Mouse (Mus musculus) intestine, embryonic 16.5 days (tissue): ENCODE data around the gene Mr1. TPM values are rescaled to one million over a fixed set of nuclear protein-coding genes. Genes with fewer than 3 reads are reported as not detected.

ENCODE experiments used
- ATAC-seq: fragments of 200-750 bp; cut with Nextera tagmentation; 2 replicates; pipeline ENCODE4 v1.8.0; 2017; ENCODE audit warnings: moderate TSS enrichment, moderate library complexity
- H3K27ac ChIP-seq: fragments of 300-500 bp; sonication (generic); 2 replicates; pipeline ENCODE4 v1.5.1; 2014; ENCODE audit warnings: mild to moderate bottlenecking, low read length
- H3K27me3 ChIP-seq: fragments of 300-500 bp; sonication (generic); replicated peaks from 2 replicates; pipeline ENCODE4 v1.6.1; 2014; ENCODE audit warnings: low read length, control low read depth, mixed read lengths; ENCODE audit not compliant: control insufficient read depth, insufficient read depth
- H3K36me3 ChIP-seq: fragments of 300-500 bp; sonication (generic); 2 replicates; pipeline ENCODE4 v1.6.1; 2014; ENCODE audit warnings: low read length, control low read depth; ENCODE audit not compliant: control insufficient read depth, insufficient read depth
- H3K4me1 ChIP-seq: fragments of 300-500 bp; sonication (generic); 2 replicates; pipeline ENCODE4 v1.6.1; 2014; ENCODE audit warnings: low read length, control low read depth, mixed read lengths; ENCODE audit not compliant: control insufficient read depth, insufficient read depth
- H3K4me2 ChIP-seq: fragments of 300-500 bp; sonication (generic); 2 replicates; pipeline ENCODE4 v1.6.1; 2014; ENCODE audit warnings: low read depth, low read length, control low read depth
- H3K4me3 ChIP-seq: fragments of 300-500 bp; sonication (generic); 2 replicates; pipeline ENCODE4 v1.5.1; 2014; ENCODE audit warnings: mild to moderate bottlenecking, low read length
- H3K9ac ChIP-seq: fragments of 300-500 bp; sonication (generic); 2 replicates; pipeline ENCODE4 v1.6.1; 2014; ENCODE audit warnings: low read depth, low read length
- H3K9me3 ChIP-seq: fragments of 300-500 bp; sonication (generic); 2 replicates; pipeline ENCODE4 v1.6.1; 2016; ENCODE audit warnings: low read length, control low read depth; ENCODE audit not compliant: control insufficient read depth
- WGBS: fragments of 180-500 bp; shearing (Covaris S2); extraction: QIAGEN DNeasy Blood & Tissue Kit; methylation state at CpG from one replicate; pipeline ENCODE4 v1.1.7; 2014; 5-methylcytosine and 5-hydroxymethylcytosine counted together
- polyA plus RNA-seq: library from polyadenylated mRNA; unstranded; fragments of >200 nt; fragmentation: Nextera tagmentation; extraction: Ambion mirVana; gene quantifications from 2 replicates; pipeline ENCODE4 v1.2.1, GENCODE M21; 2015

Gene Mr1
- polyA plus RNA-seq, 1 experiment from 2014 or later = 5.2 TPM

DNA sequence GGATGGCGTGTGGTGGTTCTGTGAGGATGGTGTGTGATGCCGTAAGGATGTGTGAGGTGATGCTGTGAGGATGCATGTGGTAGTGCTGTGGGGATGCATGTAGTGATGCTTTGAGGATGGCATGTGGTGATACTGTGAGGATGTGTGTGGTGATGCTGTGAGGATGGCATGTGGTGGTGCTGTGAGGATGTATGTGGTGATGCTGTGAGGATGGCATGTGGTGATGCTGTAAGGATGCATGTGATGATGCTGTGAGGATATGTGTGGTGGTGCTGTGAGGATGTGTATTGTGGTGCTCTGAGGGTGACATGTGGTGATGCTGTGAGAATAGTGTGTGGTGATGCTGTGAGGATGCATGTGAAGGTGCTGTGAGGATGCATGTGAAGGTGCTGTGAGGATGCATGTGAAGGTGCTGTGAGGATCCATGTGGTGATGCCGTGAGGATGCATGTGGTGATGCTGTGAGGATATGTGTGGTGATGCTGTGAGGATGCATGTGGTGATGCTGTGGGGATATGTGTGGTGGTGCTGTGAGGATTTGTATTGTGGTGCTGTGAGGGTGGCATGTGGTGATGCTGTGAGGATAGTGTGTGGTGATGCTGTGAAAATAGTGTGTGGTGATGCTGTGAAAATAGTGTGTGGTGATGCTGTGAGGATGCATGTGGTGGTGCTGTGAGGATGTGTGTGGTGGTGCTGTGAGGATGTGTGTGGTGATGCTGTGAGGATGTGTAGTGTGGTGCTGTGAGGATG is 26.5 kb upstream of the Mr1 start:
- Histone ChIP-seq H3K27ac (no peak overlapping the region), H3K4me3 (no peak overlapping the region), H3K27me3 (no peaks in the 10 kb centered on the region), H3K36me3 (no peaks in the 10 kb centered on the region), H3K9ac (no peak overlapping the region), H3K4me1 (no peaks in the 10 kb centered on the region), H3K9me3 (no peaks in the 10 kb centered on the region), H3K4me2 (no peak overlapping the region)
- 85% methylated on average over 3 of the region's 3 CpGs for WGBS
- no peak for ATAC-seq

DNA sequence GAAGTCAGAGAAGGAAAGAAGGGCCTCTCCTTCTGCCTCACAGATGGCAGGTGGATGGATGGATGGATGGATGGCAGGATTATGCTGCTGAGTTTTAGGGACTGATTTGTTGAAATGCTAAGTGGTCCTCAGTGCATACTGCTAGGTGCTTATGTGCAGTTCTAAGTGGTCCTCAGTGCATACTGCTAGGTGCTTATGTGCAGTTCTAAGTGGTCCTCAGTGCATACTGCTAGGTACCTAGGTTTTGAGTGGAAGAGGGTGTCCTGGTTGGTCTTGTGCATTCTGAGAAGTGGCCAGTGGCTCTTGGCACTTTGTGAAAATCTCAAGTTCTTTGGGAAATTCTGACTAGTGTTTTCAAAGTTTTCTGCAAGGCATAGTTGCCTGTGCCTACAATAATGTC is 23.3 kb upstream of the Mr1 start:
- no peak overlapping the region for H3K4me2 ChIP-seq
- H3K27me3 ChIP-seq = no peaks in the 10 kb centered on the region
- H3K27ac ChIP-seq = no peak overlapping the region
- H3K9ac ChIP-seq = no peak overlapping the region
- no peaks in the 10 kb centered on the region for H3K4me1 ChIP-seq
- no peaks in the 10 kb centered on the region for H3K9me3 ChIP-seq
- no peak overlapping the region for H3K4me3 ChIP-seq
- ATAC-seq = no peak
- no peaks in the 10 kb centered on the region for H3K36me3 ChIP-seq

DNA sequence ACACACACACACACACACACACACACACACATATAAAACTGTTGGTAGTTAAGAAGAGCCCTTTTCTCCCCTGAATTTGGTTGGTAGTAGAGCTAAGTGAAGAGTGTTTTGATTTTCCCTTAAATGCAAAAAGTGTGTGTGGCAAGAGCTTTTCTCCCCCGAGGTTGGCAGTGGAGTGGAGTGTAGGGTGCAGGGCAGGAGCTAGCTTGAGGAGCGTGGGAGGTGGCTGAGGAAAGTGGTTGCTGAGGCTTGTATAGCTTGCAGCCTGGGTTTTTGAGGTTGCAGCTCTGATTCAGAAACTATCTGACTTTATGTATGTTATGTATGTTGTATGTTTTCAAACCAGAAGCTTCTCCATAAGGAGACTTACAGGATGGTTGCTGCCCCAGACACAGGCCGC is 20.8 kb upstream of the Mr1 start:
- Histone ChIP-seq H3K27ac (no peak overlapping the region), H3K4me3 (no peak overlapping the region), H3K9me3 (no peaks in the 10 kb centered on the region), H3K36me3 (no peaks in the 10 kb centered on the region), H3K4me2 (no peak overlapping the region), H3K27me3 (no peaks in the 10 kb centered on the region), H3K9ac (no peak overlapping the region), H3K4me1 (no peaks in the 10 kb centered on the region)
- no peak for ATAC-seq
- WGBS = 79% methylated on average over 3 of the region's 3 CpGs

DNA sequence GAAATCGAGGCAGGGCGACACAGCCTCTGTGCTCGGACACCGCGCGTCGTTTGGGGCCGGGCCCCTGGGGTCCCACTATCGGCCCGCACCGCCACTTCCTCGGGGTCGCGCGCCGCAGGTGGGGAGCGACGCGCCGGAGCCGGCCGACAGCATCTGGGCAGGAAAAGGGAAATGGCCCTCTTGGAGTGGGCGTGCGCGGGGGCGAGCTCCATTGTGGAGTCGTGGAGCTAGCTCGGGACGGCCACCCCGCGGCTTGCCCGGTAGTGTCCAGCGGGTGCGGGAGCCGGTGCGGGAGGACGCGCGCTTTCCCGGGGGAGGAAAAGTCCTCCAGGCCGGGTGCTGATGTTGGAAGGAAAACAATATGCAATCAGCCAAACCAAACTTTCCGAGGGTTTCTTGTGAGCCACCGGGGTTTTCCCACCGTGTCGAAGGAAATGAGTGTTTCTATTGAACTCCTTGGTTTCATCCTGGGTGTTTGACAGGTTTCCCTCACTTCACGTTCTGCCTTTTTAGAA is 12.4 kb upstream of the Mr1 start:
- H3K4me1 ChIP-seq = peaks cover 8% of the 10 kb centered on the region; the same call in 1 of the 2 replicates
- H3K4me2 ChIP-seq = peak overlapping the region; percentile 78
- peak overlapping the region; percentile 80 for H3K27ac ChIP-seq
- peak overlapping the region; percentile 98 for H3K4me3 ChIP-seq
- H3K36me3 ChIP-seq = no peaks in the 10 kb centered on the region
- ATAC-seq = peak; percentile 62
- H3K9ac ChIP-seq = peak overlapping the region; percentile 93
- no peaks in the 10 kb centered on the region for H3K9me3 ChIP-seq
- no peaks in the 10 kb centered on the region for H3K27me3 ChIP-seq
- WGBS = 0% methylated on average over 46 of the region's 46 CpGs

DNA sequence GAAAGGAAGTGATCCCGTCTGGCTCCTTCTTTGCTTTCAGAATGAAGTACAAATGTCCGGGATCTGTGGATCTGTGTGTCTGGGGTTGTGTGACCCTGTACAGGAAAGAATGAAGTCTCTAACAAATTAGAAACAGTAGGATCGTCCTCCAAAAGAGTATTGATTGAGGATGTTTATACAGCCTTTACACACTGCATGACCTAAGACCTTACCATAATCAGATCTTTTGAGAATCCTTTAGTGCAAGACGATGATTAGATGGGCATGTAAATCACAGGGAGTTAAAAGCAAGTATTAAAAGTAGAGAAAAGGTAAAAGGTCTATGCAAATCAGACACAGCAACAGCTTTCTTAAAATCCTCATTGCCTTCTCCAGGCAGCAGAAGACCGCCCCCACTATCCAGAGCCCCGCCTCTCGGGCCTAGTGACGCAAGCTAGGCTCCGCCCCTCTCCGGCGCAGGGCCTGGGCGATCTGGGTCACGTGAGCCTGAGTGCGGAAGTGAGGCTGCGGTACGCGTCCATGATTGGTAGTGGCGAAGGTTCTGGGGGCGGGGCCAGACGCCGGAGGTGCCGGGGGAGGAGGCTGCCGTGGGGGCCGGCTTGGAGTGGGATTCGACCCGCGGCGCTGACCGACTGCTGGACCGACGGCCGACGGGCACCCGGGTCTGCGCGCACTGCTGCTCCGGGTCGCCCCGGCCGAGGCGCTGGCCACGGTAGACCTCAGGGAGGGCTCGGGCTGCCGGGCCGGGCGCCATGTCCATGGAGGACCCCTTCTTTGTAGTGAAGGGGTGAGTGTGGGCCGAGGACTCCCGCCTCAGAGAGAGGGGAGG is 11.7 kb upstream of the Mr1 start, which contains the start of gene Stx6:
Gene Stx6, plus strand, starts transcription at position 575 of the 829 bp plus-strand sequence.
- 1% methylated on average over 47 of the region's 48 CpGs for WGBS
- H3K27me3 ChIP-seq = no peaks in the 10 kb centered on the region
- no peaks in the 10 kb centered on the region for H3K36me3 ChIP-seq

DNA sequence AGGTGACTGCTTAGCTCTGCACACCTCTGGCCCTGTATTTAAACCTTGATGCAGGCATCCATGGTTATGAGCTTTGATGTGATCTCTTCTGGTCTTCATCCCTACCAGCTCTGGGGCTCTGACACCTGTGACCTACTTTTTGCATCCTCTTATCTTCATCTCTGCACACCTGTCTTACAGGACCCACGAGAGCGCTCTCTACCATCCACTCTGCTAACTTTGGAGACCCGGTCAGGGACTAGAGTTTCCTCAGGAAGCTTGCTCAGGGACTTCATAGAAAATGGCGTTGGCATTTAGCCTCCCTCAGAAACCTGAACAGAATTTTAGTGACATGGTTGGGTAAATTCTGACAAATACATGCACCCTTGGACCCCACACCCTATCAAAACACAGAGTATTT is 7.3 kb upstream of the Mr1 start:
- Histone ChIP-seq H3K27ac (no peak overlapping the region), H3K9ac (no peak overlapping the region), H3K4me3 (no peak overlapping the region), H3K36me3 (no peaks in the 10 kb centered on the region), H3K4me1 (0 out of 2 replicates have a peak, but pooled peaks cover 4% of the 10 kb centered on the region), H3K9me3 (no peaks in the 10 kb centered on the region), H3K4me2 (no peak overlapping the region), H3K27me3 (no peaks in the 10 kb centered on the region)
- no peak for ATAC-seq
- 76% methylated on average over 4 of the region's 4 CpGs for WGBS

More for the DNA sequence above, 11.7 kb upstream of the Mr1 start, which contains the start of gene Stx6:
- Histone ChIP-seq H3K4me1 (peaks cover 8% of the 10 kb centered on the region; the same call in 1 of the 2 replicates), H3K4me3 (peak within 1 kb of the TSS; percentile 98), H3K9me3 (no peaks in the 10 kb centered on the region), H3K9ac (peak within 1 kb of the TSS; percentile 93), H3K27ac (peak within 1 kb of the TSS; percentile 80), H3K4me2 (peak within 1 kb of the TSS; percentile 78)
- peak; percentile 99 for ATAC-seq

DNA sequence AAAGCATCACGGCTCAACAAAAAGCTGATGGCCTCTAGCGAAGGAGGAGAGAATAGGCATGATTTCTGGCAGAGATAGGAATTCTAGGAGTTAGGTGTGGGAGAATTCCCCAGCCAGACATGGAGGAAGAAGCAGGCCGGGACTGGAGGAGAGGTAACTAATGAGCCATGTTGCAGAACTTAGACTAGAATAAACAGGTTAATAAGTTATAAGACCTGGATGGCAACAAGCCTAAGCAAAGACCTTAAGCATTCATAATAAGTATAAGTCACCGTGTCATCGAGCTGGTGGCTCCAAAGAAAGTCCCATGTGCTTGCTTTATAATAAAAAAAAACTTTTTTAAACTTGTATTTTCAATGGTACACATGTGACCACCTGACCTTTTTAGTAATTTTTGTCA is 4.2 kb upstream of the Mr1 start:
- Histone ChIP-seq H3K27me3 (no peaks in the 10 kb centered on the region), H3K4me1 (no peaks in the 10 kb centered on the region), H3K9ac (no peak overlapping the region), H3K4me3 (no peak overlapping the region), H3K27ac (no peak overlapping the region), H3K9me3 (no peaks in the 10 kb centered on the region), H3K4me2 (no peak overlapping the region), H3K36me3 (no peaks in the 10 kb centered on the region)
- no peak for ATAC-seq
- 90% methylated on average over 5 of the region's 5 CpGs for WGBS

DNA sequence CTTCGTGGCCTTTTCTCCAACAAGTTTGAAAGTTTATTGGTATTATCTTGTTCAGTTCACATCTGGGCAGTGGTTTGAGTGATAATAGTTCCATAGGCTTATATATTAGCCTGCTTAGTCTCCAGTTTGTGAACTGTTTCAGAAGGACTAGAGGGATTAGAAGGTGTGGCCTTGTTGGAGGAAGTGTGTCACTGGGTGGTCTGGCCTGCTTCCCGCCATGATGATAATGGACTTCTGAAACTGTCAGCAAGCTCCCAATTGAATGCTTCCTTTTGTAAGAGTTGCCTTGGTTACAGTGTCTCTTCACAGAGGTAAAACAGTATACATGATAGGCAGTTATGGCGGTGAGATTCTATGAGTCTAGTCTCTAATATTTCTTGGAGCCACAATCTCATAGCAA is 2.8 kb upstream of the Mr1 start:
- Histone ChIP-seq H3K36me3 (no peaks in the 10 kb centered on the region), H3K4me3 (no peak overlapping the region), H3K9me3 (no peaks in the 10 kb centered on the region), H3K4me2 (no peak overlapping the region), H3K9ac (no peak overlapping the region), H3K27ac (no peak overlapping the region), H3K4me1 (no peaks in the 10 kb centered on the region), H3K27me3 (no peaks in the 10 kb centered on the region)
- ATAC-seq = no peak
- 95% methylated on average over 3 of the region's 3 CpGs for WGBS

DNA sequence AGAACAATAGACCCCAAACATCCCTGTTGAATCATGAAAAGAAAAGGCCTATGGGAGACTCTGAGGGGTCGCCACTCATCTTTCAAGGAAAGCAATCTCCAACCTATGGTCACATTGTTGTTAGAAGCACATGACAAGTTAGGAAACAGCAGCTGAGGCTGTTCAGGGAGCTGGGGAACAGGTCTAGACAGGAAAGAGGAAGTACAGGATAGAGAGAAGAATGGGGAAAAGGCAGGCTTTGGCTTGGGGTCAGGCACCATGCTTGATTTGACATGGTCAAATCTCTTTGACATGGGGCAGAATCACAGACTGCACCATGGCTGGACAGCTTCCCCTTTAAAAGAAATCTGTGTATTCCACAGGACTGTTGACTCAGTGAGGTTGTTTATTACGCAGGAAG is 614 bp upstream of the Mr1 start:
- H3K4me2 ChIP-seq = no peak overlapping the region
- H3K9ac ChIP-seq = no peak overlapping the region
- no peaks in the 10 kb centered on the region for H3K36me3 ChIP-seq
- no peaks in the 10 kb centered on the region for H3K27me3 ChIP-seq
- 91% methylated on average over 2 of the region's 2 CpGs for WGBS
- no peak for ATAC-seq
- H3K27ac ChIP-seq = no peak overlapping the region
- H3K4me1 ChIP-seq = no peaks in the 10 kb centered on the region
- H3K4me3 ChIP-seq = no peak overlapping the region
- no peaks in the 10 kb centered on the region for H3K9me3 ChIP-seq
